Mouse (Mus musculus) cortical plate, adult 2 months (tissue): ENCODE measurements at regions not wholly inside any gene's neighbourhood (a gene's known extent, or its start where the extent isn't known, plus 50 kb on each side); places are given as distances from the start of the nearest gene placed in this dataset.

Experiments
- H3K27ac ChIP-seq: fragments of 200-500 bp; 2 replicates; pipeline ENCODE4 v1.5.1; 2012; ENCODE audit warnings: low read length, control low read depth, inconsistent platforms; ENCODE audit not compliant: insufficient read depth
- H3K4me1 ChIP-seq: fragments of 200-500 bp; 2 replicates; pipeline ENCODE4 v1.6.1; 2011; ENCODE audit warnings: low read length; ENCODE audit not compliant: control insufficient read depth, insufficient read depth
- H3K4me3 ChIP-seq: fragments of 200-500 bp; 2 replicates; pipeline ENCODE4 v1.5.1; 2011; ENCODE audit warnings: mild to moderate bottlenecking, low read length, control low read depth; ENCODE audit not compliant: insufficient read depth
- CTCF ChIP-seq: fragments of 200-500 bp; IDR thresholded peaks from 2 replicates; pipeline ENCODE4 v1.5.1; 2011; ENCODE audit warnings: mild to moderate bottlenecking, control low read depth, low read length; ENCODE audit not compliant: insufficient read depth; ENCODE audit errors: extremely low read depth
- POLR2A ChIP-seq: fragments of 200-500 bp; IDR thresholded peaks from 2 replicates; pipeline ENCODE4 v1.6.1; 2011; ENCODE audit warnings: mild to moderate bottlenecking, low read length, control low read depth; ENCODE audit not compliant: insufficient read depth; ENCODE audit errors: extremely low read depth

DNA sequence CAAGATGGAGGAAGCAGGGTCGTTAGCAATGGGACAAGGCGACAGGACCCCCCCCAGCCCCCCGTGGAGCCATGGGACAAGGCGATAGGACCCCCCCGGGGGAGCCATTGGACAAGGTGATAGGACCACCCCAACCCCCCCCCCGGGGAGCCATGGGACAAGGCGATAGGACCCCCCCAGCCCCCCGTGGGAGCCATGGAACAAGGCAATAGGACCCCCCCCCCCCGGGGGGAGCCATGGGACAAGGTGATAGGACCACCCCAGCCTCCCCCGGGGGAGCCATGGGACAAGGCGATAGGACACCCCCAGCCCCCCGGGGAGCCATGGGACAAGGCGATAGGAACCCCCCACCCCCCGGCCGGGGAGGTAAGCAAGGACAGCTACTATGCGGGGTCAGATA lies 209.9 kb upstream of the Amigo2 start:
- no peak for TF ChIP-seq POLR2A
- TF ChIP-seq CTCF: no peak
- Histone ChIP-seq H3K4me3 (no peak overlapping the region), H3K27ac (no peak overlapping the region), H3K4me1 (no peaks in the 10 kb centered on the region)

DNA sequence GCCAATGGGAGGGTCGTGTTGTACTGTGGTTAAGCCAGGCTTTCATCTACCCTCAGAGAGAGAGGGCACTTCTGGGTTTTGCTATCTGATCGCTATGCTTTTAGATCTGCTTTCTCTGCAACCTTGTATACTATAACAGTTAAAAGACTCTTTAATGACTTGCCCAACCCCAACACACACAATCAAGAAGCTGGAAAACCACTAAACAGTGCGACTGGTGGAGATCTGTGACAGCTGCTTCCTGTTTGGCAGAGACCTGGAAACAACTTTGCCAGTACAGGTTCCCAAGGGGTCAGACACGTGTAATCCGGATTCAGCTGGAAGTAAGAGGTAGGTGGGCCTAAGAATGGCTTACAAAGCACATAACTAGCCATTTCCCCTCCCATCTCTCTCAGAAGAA lies 208.6 kb upstream of the Amigo2 start:
- Histone ChIP-seq H3K27ac (no peak overlapping the region), H3K4me1 (no peaks in the 10 kb centered on the region), H3K4me3 (no peak overlapping the region)
- TF ChIP-seq CTCF (no peak), POLR2A (no peak)

DNA sequence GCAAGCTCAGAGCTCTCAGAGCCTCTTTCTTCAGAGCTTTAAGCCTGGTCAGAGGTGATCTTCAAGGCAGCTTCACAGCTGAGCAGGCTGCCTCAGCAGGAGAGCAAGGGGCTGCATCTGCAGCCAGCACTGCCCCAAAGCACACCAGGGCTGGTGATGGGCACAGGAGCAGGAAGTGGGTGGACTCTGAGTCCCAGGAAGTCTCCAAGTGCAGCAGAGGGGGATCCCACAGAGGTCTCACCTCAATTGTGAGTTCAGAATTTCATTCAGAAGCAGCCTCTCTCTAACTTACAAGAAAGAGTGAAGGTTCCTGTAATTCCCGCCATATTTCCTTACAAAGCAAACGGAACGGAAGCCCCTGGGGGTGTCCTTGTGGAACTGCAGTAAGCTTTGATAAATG lies 202.6 kb upstream of the Amigo2 start:
- Histone ChIP-seq H3K4me1 (no peaks in the 10 kb centered on the region), H3K27ac (no peak overlapping the region), H3K4me3 (no peak overlapping the region)
- no peak for TF ChIP-seq CTCF
- no peak for TF ChIP-seq POLR2A

DNA sequence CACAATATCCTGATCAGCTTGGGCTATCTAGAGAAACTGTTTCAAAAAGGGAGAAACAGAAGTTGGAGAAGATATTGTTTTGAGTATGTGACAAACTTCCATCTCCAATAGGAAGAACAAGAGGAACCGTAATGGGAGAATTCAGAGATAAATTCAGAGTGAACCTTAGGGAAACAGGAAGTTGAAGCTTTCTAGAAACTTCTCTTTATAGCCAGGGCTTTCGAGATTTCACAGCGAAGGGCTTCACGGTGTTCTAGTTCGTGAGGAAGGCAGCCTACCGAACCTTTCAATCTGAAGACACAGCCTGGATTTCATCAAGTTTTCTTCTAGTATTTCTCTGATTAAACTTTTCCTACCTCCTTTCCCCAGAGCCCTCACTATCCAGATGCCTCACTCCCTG lies 201.9 kb upstream of the Amigo2 start:
- Histone ChIP-seq H3K4me1 (no peaks in the 10 kb centered on the region), H3K27ac (no peak overlapping the region), H3K4me3 (no peak overlapping the region)
- no peak for TF ChIP-seq POLR2A
- no peak for TF ChIP-seq CTCF

DNA sequence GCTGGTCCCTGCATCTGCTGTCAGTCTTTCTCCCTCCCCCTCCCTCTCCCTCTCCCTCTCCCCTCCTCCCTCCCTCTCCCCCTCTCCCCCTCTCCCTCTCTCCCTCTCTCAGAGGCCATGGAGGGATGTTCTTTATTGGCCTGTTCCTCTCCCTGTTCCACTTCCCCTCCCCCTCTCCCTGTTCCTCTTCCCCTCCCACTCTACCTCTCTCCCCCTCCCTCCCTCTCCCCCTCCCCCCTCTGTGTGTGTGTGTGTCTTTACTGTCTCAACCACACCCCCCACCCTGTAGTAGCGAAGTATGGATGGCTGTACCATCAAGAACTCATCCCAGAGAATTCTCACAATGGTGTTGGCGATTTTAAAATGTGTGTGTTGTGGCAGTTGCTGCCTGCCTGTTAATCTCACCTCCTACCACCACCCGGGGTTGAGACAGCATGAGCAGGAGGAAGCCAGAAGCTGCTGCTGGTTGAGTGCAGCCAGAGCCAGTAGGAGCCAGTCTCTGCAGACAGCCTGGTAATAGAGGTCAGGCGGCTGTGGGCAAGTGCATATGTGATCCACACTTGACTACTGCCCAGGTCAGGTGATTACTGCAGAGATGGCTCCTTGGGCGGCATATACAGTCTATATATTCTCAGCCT lies 201.3 kb upstream of the Amigo2 start:
- no peak overlapping the region for H3K4me3 ChIP-seq
- H3K4me1 ChIP-seq: no peaks in the 10 kb centered on the region
- H3K27ac ChIP-seq: no peak overlapping the region
- TF ChIP-seq POLR2A (no peak), CTCF (no peak)

DNA sequence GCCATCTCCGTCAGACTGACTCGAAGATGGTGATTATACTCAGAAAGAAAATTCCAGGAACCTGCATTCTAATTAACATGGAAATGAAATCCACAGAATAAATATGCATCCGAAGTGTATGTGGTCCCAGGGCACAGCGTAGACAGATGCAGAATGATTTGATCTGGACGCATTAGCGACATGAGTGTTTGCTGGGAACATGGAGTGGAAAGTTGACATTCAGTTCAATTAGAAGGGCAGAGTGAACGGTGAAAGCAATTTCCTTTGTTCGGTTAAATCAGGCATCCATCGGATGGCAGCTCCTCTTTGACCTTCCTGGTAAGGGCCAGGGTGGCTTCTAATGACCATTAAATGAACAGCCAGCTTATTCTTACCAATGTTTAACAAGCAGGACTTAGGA lies 199.1 kb upstream of the Amigo2 start:
- no peak overlapping the region for H3K4me3 ChIP-seq
- H3K27ac ChIP-seq: no peak overlapping the region
- H3K4me1 ChIP-seq: no peaks in the 10 kb centered on the region
- TF ChIP-seq POLR2A (no peak), CTCF (no peak)

DNA sequence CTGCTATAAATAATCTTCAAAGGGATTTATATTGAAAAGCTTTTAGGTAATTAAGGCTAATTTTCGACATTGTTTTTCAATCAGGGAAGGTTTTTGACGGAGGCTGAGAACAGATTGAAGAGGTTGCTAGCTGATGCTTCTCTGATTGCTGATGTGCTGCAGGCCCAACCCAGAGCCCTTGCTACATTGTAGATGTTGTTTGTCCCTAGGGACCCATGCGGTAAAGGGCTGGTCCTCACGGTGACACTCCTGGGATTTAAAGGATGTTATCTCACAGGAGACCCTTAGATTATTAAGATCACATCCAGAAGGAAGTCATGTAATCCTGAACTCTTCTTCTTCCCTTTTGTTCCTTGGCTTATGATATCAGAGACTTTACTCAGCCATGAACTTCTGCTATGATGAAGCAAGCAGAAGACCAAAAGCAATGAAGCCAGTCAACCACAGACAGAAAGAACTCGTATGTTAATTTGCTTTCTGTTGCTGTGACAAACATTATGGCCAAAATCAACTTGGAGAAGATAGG lies 191.2 kb upstream of the Amigo2 start:
- Histone ChIP-seq H3K4me3 (no peak overlapping the region), H3K4me1 (no peaks in the 10 kb centered on the region), H3K27ac (no peak overlapping the region)
- TF ChIP-seq CTCF: no peak
- TF ChIP-seq POLR2A: no peak
